Mouse (Mus musculus) brain, embryonic 14.5 days (tissue): ENCODE data around the gene Tcf7l1.

Experiments used
- CTCF ChIP-seq: fragments of 200-500 bp; IDR thresholded peaks from 2 replicates; pipeline ENCODE4 v1.5.1; 2012; ENCODE audit warnings: inconsistent platforms, mild to moderate bottlenecking, moderate library complexity, borderline replicate concordance; ENCODE audit not compliant: insufficient read depth, insufficient read length; ENCODE audit errors: extremely low read depth
- POLR2A ChIP-seq: fragments of 200-500 bp; IDR thresholded peaks from 2 replicates; pipeline ENCODE4 v1.6.1; 2012; ENCODE audit warnings: mild to moderate bottlenecking, inconsistent platforms, borderline replicate concordance; ENCODE audit not compliant: poor library complexity, insufficient read depth, insufficient read length, severe bottlenecking; ENCODE audit errors: extremely low read depth

DNA sequence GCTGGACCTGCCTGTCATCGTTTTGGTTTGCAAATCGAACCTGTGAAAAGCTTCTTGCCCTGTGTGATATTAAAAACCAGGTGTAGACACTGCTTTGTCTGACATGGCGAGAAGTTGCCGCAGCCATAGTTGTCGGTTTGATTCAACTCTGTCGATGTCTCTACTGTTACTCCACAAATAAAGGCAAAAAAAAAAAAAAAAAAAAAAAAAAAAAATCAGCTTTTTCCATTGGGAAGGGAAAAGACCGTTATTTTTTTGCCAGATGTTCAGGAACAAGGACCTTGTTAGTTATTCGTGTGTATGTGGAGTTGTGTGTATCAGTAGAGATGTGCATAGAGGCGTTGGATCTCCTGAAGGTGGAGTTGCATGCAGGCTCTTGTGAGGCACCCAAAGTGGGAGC lies 36.7 kb upstream of the Tcf7l1 start:
- TF ChIP-seq CTCF (no peak), POLR2A (no peak)
